Mouse (Mus musculus) neutrophil, adult 5-6 weeks (primary cell): ENCODE data around the gene Syf2. TPM values are rescaled to one million over a fixed set of nuclear protein-coding genes. Genes with fewer than 3 reads are reported as not detected.

ENCODE experiments used
- ATAC-seq: fragments of 151-379, 151-347 bp; 2 replicates; pipeline ENCODE4 v1.8.0; 2017; ENCODE audit warnings: mild to moderate bottlenecking, moderate TSS enrichment; ENCODE audit not compliant: insufficient number of reproducible peaks, poor library complexity, low FRiP score, severe bottlenecking; ENCODE audit errors: extremely low read depth
- total RNA-seq: library from RNA; stranded (forward); fragments of 200-1000 nt; gene quantifications from 2 replicates; pipeline ENCODE4 v1.2.3, GENCODE M21; 2017

The Syf2 gene
- total RNA-seq, 1 experiment from 2014 or later, result 473 TPM

DNA sequence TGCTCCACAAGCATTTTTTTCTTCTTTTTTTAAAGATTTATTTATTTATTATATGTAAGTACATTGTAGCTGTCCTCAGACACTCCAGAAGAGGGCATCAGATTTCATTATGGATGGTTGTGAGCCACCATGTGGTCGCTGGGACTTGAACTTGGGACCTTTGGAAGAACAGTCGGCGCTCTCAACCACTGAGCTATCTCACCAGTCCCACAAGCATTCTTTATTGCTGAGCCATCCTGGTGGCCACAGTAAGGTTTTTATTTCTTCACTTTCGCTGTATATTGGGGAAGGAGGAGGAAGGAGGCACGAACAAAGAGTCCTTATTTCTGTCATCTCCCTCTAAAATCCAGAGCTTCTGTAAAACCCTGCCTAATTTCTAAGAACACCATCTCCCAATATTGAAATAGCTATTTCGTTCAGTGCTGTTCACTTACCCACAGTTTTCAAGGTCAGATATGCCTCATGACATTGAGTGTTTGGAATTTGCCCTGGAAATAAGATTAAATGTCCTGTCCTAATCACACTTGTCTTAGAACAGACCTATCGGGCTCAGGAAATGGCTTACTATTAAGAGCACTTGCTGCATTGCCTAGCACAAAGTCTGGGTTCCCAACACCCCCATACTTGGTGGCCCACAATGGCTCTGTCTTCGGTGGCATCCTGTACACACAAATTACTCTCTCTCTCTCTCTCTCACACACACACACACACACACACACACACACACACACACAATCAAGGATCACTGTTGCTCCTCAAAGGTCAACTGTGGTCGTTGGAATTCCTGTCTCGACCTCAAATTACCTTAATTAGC is 8.4 kb upstream of the Syf2 start:
- ATAC-seq, result no peak

GRCm38 (mm10) chr4:134922925-134923244 is 7.8 kb upstream of the Syf2 start:
- no peak for ATAC-seq

- ATAC-seq, result peak; percentile 81
Observed at GRCm38 (mm10) chr4:134923258-134924018, 7.3 kb upstream of the Syf2 start, which contains the start of gene Rsrp1. TSS of gene Rsrp1 (plus strand) at chr4:134923592.

DNA sequence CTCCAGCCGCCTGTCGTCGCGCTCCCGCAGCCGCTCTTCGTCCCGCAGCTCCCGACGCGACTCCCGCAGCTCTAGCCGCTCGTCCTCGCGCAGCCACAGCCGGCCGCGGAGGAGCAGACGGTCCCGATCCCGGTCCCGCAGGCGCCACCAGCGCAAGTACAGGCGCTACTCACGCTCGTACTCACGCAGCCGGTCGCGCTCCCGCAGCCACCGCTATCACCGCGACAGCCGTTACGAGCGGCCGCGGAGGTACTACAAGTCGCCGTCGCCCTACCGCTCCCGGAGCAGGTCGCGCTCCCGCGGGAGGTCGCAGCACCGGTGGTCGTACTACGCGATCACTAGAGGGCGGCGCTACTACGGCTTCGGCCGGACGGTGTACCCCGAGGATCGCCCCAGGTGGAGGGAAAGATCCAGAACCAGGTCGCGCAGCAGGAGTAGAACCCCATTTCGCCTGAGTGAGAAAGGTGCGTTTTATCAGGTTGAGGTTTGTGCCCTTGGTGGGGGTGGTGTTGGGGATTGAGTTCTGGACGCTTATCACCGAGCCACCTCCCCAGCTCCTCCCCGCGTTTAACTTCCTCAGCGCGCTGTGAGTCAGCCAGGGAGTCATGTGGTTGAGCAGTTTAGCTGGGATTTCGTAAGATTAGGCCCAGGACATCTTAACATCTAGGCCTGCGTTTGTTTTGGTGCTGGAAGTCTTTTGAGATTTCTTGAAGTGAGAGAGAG is 6.5 kb upstream of the Syf2 start:
- peak; percentile 64 for ATAC-seq

- no peak for ATAC-seq
Observed at GRCm38 (mm10) chr4:134925206-134925605, 5.5 kb upstream of the Syf2 start.

GRCm38 (mm10) chr4:134927815-134928463 is 2.8 kb upstream of the Syf2 start:
- no peak for ATAC-seq

- no peak for ATAC-seq
Observed at GRCm38 (mm10) chr4:134928464-134928836, 2.2 kb upstream of the Syf2 start.

DNA sequence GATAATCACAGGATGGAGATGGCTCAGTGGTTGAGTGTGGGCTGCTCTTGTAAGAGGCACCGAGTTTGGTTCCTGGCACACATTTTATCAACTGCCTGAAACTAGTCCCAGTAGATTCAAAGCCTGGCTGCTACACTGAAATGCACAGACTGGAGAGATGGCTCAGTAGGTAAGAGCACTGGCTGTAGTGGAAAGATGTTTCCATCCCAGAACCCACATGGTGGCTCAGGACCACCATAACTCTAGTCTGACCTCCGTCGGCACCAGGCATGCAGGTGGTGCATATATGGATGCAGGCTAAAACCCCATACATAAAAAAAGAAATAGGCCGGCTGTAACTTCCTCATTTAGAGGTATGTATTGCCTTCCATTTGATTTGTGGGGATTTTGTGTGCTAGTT is 1.2 kb upstream of the Syf2 start:
- ATAC-seq, result 0 out of 2 replicates have a peak, but pooled peaks have one; percentile 5

DNA sequence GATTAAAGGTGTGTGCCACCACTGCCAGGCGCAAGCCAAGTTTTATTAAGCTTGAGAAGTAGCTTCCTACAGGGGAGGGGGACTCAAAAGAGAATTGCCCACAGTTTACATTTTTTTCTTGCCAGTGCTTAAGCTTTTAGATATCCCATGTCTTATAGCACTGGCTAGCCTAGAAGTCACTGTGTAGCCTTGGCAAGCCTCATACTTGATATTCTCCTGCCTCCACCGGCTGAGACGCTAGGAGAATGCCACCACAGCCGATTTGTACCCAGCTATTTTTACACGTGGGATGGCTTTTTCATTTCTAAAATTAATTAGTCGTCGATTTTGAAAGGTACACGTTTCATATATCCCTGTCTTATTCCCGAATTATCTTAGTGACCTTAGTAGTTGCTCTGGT is 508 bp upstream of the Syf2 start:
- no peak for ATAC-seq

GRCm38 (mm10) chr4:134937240-134938176 is 6.8 kb downstream of the Syf2 start:
- ATAC-seq, result no peak

DNA sequence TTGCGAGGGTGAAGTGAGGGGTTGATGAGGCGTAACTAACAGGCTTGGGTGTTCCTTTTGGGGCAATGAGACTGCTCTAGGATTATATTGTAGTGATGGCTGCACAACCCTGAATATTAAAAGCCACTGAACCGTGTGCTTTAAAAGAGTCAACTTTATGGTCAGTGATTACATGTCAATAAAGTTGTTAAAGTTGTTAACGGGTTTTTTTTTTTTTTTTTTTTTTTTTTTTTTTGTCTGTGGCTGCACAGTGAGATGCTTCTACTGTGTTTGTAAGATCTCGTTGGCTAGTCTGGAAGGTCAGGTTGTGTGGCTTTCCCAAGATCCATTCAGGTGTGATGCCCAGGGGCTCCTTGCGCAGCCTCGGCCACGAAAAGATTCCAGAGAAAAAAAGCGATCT is 9.2 kb downstream of the Syf2 start:
- no peak for ATAC-seq

- ATAC-seq, result no peak
Observed at GRCm38 (mm10) chr4:134943758-134944538, 13.2 kb downstream of the Syf2 start.

GRCm38 (mm10) chr4:134946024-134946744 is 15.5 kb downstream of the Syf2 start:
- ATAC-seq, result peak; percentile 74

- peak; percentile 40 for ATAC-seq
Observed at GRCm38 (mm10) chr4:134950518-134951091, 19.9 kb downstream of the Syf2 start.

GRCm38 (mm10) chr4:134954461-134954860 is 23.8 kb downstream of the Syf2 start:
- ATAC-seq, result no peak

GRCm38 (mm10) chr4:134955196-134955595 is 24.5 kb downstream of the Syf2 start:
- no peak for ATAC-seq

- no peak for ATAC-seq
Observed at GRCm38 (mm10) chr4:134955845-134956244, 25.1 kb downstream of the Syf2 start.
